Mouse (Mus musculus) forebrain, embryonic 10.5 days (tissue): Measurements from ENCODE around the gene Arl8a. TPM values are rescaled to one million over a fixed set of nuclear protein-coding genes. Genes with fewer than 3 reads are reported as not detected.
"Not testable (repeated sequence)": the region's sequence is repeated elsewhere in the genome, so short reads cannot be mapped to it uniquely, and the experiment has no call there.

Experiments used
- DNase-seq: peaks from one replicate; pipeline ENCODE4 v3.0.0-alpha.2; 2017; ENCODE audit warnings: low spot score; ENCODE audit errors: extremely low spot score
- H3K27ac ChIP-seq: fragments of 300-500 bp; sonication (generic); 2 replicates; pipeline ENCODE4 v1.5.1; 2016; ENCODE audit warnings: mild to moderate bottlenecking
- H3K27me3 ChIP-seq: fragments of 300-500 bp; sonication (generic); 2 replicates; pipeline ENCODE4 v1.6.1; 2016; ENCODE audit warnings: mild to moderate bottlenecking; ENCODE audit not compliant: poor library complexity, severe bottlenecking
- H3K36me3 ChIP-seq: fragments of 300-500 bp; sonication (generic); replicated peaks from 2 replicates; pipeline ENCODE4 v1.6.1; 2016; ENCODE audit warnings: mild to moderate bottlenecking, moderate library complexity
- H3K4me1 ChIP-seq: fragments of 300-500 bp; sonication (generic); 2 replicates; pipeline ENCODE4 v1.6.1; 2016
- H3K4me3 ChIP-seq: fragments of 300-500 bp; sonication (generic); 2 replicates; pipeline ENCODE4 v1.5.1; 2016; ENCODE audit warnings: mild to moderate bottlenecking, moderate library complexity
- H3K9me3 ChIP-seq: fragments of 300-500 bp; sonication (generic); 2 replicates; pipeline ENCODE4 v1.6.1; 2016; ENCODE audit warnings: mild to moderate bottlenecking, moderate library complexity
- WGBS: fragments of 180-500 bp; shearing (Covaris S2); methylation state at CpG from one replicate; pipeline ENCODE4 v1.1.7; 2016; 5-methylcytosine and 5-hydroxymethylcytosine counted together
- polyA plus RNA-seq: library from polyadenylated mRNA; unstranded; fragments of >200 nt; fragmentation: Nextera tagmentation; extraction: Ambion mirVana; gene quantifications from 2 replicates; pipeline ENCODE4 v1.2.1, GENCODE M21; 2016

The Arl8a gene
- polyA plus RNA-seq, result 37.6 and 39.2 TPM in 2 replicates

DNA sequence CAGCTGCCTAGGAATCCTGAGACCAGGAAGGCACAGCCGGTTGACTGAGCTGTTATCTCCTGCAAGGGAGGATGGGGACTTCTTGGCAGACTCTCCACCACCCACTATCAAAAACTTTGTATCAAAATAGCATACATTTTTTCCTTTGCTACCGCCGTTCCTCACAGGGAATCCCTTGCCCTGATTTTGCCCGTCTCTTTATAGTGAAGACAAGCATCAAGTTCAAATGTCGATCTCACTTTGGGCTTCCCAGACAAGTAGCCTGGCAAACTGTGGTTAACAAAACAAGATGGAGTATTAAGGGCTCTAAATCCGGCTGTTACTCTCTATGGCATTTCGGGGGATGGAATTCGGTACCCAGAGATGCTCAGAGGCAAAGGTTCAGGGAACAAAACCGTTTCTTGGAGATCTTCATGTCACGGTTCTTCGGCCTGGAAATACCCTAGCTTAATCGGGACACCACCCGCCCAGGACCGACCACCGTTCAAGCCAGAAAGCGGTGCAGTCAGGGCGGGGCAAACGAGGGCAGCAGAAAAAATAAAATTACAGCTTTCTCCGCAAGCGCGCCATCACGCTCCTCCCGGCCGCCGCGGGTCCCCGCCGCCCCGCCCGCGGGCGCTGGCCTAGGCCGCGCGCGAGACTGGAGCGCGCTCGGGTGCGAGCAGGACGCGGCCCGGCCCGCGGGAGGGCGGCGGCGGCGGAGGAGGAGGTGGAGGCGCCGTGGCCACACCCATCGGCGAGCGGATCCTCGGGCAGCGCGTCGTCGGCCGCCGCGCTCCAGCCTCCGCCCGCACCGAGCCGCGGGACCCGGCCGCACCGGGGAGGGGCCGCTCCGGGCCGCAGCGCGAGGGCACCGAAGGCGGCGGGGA lies at the start of gene Arl8a:
TSS of gene Arl8a (plus strand) at position 748 of the 869 bp plus-strand sequence.
- peaks cover 28% of the 10 kb centered on the region for H3K4me1 ChIP-seq
- no peaks in the 10 kb centered on the region for H3K9me3 ChIP-seq
- H3K27me3 ChIP-seq, result peaks cover 35% of the 10 kb centered on the region
- peaks cover 7% of the 10 kb centered on the region for H3K36me3 ChIP-seq
- peak within 1 kb of the TSS; percentile 92 for H3K27ac ChIP-seq
- WGBS, result under 1% methylated on average over 78 of the region's 78 CpGs
- DNase-seq, result peak; percentile 73
- peak within 1 kb of the TSS; percentile 96 for H3K4me3 ChIP-seq

DNA sequence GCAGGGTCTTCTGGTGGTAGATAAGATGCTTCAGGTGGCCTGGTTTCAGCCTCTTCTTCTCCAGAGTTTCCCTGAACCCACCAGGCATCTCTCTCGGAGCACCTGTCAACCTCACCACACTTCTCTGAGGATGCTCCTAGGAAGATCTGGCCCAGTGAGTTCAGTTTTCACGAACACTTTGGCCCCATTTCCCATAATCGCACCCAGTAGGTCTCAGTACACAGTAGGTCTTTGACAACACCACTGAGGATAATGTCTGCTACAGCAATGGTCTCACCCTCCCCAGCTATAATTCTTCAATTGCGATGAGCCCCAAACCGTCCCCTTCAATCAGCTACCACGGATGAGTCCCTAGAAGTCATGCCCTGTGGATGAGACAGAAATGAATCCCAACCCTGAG lies 49.2 kb upstream of the Arl8a start:
- Histone ChIP-seq H3K27me3 (peaks cover 40% of the 10 kb centered on the region), H3K4me3 (no peak overlapping the region), H3K36me3 (no peaks in the 10 kb centered on the region), H3K27ac (no peak overlapping the region), H3K4me1 (0 out of 2 replicates have a peak, but pooled peaks cover 3% of the 10 kb centered on the region), H3K9me3 (no peaks in the 10 kb centered on the region)
- whole genome bisulfite sequencing, result 93% methylated on average over 6 of the region's 6 CpGs
- no peak for DNase-seq

DNA sequence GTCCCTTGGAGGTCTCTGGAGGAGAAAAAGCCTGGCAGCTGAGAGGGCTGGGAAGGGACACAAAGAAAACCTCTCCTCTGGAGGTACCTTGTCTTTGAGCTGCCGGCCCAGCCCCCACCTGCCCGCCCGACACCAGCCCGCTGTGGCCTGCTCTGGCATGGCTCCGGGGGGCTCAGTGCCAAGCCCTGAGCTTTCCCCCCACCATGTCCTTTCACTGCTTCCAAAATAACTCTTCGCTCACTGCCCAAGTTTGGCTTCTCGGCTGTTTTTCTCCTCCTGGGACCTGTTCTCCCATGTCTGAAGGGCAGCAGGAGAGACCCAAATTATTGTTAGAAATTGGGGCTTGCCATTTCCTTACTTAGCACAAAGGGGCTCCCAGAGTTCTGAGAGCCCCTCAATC lies 48.2 kb upstream of the Arl8a start:
- 87% methylated on average over 7 of the region's 7 CpGs for WGBS

DNA sequence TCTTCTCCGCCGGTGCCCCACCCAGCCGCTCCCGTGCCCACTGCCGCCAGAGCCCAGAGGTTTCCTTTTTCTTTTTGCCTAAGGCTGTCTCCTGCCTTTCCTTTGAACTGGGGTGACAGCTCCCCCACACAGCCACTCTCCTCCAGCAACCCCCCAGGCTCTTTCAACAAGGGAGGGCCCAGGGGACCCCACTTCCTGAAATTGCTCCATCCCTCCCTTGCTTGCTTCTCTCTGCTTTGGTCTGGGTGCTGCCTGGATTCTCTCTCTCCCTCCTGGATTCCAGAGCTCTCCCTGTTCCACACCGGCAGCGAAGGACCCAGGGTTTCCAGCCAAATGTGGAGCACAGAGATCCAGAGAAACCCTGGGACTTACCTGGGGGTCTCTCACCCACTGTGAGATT lies 46.2 kb upstream of the Arl8a start:
- Histone ChIP-seq H3K9me3 (no peaks in the 10 kb centered on the region), H3K27ac (no peak overlapping the region), H3K36me3 (no peaks in the 10 kb centered on the region), H3K4me1 (peaks cover 9% of the 10 kb centered on the region), H3K4me3 (no peak overlapping the region), H3K27me3 (peaks cover 70% of the 10 kb centered on the region)
- no peak for DNase-seq
- WGBS, result 65% methylated on average over 7 of the region's 7 CpGs

More for the DNA sequence above, 48.2 kb upstream of the Arl8a start:
- H3K9me3 ChIP-seq, result no peaks in the 10 kb centered on the region
- no peak overlapping the region for H3K4me3 ChIP-seq
- DNase-seq, result no peak
- 0 out of 2 replicates have a peak, but pooled peaks cover 3% of the 10 kb centered on the region for H3K4me1 ChIP-seq
- no peaks in the 10 kb centered on the region for H3K36me3 ChIP-seq
- H3K27ac ChIP-seq, result no peak overlapping the region
- peaks cover 50% of the 10 kb centered on the region for H3K27me3 ChIP-seq

DNA sequence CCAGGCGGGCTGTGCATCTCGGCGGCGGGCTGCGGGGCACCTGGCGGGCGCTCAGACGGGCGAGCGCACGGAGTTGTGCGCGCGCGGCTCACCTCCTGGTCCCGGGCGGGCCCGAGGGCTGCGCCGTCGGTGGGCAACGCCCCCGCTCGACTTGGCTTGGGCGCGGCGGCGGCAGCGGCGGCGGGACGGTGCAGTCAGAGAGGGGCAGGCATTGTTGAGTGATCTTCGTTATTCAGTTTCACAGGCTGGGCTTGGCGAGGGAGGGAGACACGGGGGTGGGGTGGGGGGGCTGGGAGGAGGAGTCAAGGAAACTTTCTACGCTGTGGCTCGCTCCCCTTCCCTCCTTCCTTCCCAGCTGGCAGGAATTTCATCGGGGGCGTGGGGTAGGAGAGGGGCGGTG lies 41.5 kb upstream of the Arl8a start, which contains the start of gene Lgr6:
TSS of gene Lgr6 (minus strand) at position 153 of the 400 bp plus-strand sequence.
- no peaks in the 10 kb centered on the region for H3K9me3 ChIP-seq
- WGBS, result under 1% methylated on average over 40 of the region's 40 CpGs
- peaks cover 19% of the 10 kb centered on the region for H3K4me1 ChIP-seq
- H3K36me3 ChIP-seq, result no peaks in the 10 kb centered on the region
- H3K27ac ChIP-seq, result no peak within 1 kb of the TSS
- H3K27me3 ChIP-seq, result peaks cover 89% of the 10 kb centered on the region
- no peak for DNase-seq
- peak within 1 kb of the TSS; percentile 51 for H3K4me3 ChIP-seq

DNA sequence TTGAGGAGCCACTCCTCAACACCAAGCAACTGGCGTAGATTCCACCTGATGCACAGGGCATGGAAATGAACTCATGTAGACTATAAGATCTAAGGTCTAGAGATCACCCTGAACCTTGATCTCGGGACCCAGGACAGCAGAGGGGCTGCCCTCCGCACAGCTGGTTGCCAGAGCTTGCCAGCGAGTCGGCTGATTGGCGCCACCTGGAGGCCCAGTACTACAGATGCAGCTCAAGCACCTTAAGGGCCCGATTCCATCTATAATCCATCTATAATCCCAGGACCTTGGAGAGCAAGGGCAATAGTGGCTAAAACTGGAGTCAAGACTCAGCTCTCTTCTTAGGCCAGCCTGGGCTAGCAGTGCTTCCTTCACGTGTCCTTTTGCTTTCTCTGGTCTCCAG lies 40.7 kb upstream of the Arl8a start:
- Histone ChIP-seq H3K36me3 (no peaks in the 10 kb centered on the region), H3K9me3 (no peaks in the 10 kb centered on the region), H3K27ac (no peak overlapping the region), H3K27me3 (peaks cover 86% of the 10 kb centered on the region), H3K4me3 (peak overlapping the region; percentile 51), H3K4me1 (peaks cover 19% of the 10 kb centered on the region)
- WGBS, result 3% methylated on average over 8 of the region's 8 CpGs
- DNase-seq, result peak; percentile 62

DNA sequence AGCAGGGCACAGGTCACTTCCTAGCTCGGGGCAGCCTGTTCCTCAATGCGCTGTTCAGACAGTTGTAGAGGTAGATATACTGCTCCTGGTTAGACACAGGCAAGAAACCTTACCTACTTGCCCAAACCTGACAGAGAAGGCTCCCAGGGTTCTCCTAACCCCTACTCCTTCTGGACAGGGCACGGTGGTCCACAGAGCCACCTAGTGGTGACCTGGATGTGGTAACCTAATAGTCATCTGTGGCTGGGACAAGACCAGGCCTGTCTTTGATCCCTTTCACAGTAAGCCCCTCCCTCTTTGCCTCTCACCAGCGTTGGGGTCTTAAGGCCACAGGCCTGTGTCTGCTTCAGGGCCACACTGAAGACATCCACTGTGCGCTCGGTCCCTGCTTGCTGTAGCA lies 38.0 kb upstream of the Arl8a start:
- Histone ChIP-seq H3K4me3 (no peak overlapping the region), H3K36me3 (no peaks in the 10 kb centered on the region), H3K27me3 (peaks cover 69% of the 10 kb centered on the region), H3K4me1 (peaks cover 23% of the 10 kb centered on the region), H3K27ac (no peak overlapping the region), H3K9me3 (no peaks in the 10 kb centered on the region)
- peak; percentile 41 for DNase-seq
- 39% methylated on average over 6 of the region's 6 CpGs for WGBS

DNA sequence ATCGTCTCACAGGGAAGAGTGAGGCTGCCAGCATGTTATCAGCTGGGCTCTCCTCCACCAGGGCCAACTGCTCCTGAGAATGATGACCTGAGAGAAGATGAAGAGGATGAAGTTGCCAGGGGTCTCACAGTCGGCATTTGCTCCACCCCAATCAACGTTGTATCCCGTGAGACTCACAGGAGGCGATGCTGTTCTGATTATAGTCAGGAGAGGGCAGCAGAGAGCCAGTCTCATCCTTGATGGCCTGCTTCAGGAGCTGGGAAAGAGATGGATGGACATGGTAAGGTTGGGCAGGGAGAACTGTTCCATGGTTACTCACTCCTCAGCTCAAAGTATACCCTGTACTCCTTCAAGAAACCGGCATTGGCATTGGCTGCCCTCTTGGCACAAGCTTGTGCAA lies 36.5 kb upstream of the Arl8a start:
- Histone ChIP-seq H3K9me3 (no peaks in the 10 kb centered on the region), H3K4me1 (peaks cover 18% of the 10 kb centered on the region), H3K4me3 (no peak overlapping the region), H3K27ac (no peak overlapping the region), H3K27me3 (peaks cover 54% of the 10 kb centered on the region), H3K36me3 (no peaks in the 10 kb centered on the region)
- 22% methylated on average over 6 of the region's 6 CpGs for WGBS
- peak; percentile 67 for DNase-seq

DNA sequence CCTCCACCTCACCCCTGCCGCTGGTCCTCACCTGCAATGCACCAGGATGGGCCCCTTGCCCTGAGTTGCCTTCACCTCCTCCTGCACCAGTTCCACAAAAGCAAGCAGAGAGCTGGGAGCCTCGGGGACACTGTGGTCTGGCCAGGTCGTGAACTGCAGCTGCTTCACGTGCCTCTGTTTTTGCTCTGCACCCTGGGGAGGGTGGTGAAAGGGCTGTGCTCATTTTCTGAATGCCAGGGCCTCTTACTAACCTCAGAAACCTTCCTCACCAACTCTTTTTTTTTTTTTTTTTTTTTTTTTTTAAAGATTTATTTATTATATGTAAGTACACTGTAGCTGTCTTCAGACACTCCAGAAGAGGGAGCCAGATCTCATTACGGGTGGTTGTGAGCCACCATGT lies 35.4 kb upstream of the Arl8a start:
- H3K9me3 ChIP-seq, DNase-seq, H3K27ac ChIP-seq, H3K36me3 ChIP-seq, H3K4me3 ChIP-seq, H3K4me1 ChIP-seq: not testable (repeated sequence)
- peaks cover 42% of the 10 kb centered on the region for H3K27me3 ChIP-seq
- 63% methylated on average over 5 of the region's 5 CpGs for WGBS

DNA sequence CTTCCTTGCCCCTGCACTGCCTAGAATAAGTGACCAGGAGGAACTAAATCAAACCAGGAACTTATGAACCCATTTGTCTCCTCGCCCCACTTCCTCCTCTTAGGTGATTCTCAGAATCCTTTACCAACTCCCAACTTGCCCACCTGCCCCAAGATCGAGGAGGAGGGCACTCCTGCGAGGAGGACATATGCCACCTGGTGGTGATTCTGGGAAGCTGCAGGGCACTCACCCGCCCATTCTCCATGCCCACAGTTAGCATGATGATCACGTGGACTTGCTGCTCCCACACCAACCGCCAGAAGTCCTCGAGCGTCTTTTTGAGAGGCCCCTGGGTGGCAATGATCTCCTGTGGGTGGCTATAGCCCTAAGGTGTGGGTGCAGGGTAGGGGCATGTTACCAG lies 34.0 kb upstream of the Arl8a start:
- H3K9me3 ChIP-seq, result no peaks in the 10 kb centered on the region
- no peaks in the 10 kb centered on the region for H3K36me3 ChIP-seq
- peaks cover 9% of the 10 kb centered on the region for H3K4me1 ChIP-seq
- H3K27ac ChIP-seq, result no peak overlapping the region
- peak; percentile 62 for DNase-seq
- H3K27me3 ChIP-seq, result peaks cover 28% of the 10 kb centered on the region
- WGBS, result 12% methylated on average over 8 of the region's 8 CpGs
- no peak overlapping the region for H3K4me3 ChIP-seq

DNA sequence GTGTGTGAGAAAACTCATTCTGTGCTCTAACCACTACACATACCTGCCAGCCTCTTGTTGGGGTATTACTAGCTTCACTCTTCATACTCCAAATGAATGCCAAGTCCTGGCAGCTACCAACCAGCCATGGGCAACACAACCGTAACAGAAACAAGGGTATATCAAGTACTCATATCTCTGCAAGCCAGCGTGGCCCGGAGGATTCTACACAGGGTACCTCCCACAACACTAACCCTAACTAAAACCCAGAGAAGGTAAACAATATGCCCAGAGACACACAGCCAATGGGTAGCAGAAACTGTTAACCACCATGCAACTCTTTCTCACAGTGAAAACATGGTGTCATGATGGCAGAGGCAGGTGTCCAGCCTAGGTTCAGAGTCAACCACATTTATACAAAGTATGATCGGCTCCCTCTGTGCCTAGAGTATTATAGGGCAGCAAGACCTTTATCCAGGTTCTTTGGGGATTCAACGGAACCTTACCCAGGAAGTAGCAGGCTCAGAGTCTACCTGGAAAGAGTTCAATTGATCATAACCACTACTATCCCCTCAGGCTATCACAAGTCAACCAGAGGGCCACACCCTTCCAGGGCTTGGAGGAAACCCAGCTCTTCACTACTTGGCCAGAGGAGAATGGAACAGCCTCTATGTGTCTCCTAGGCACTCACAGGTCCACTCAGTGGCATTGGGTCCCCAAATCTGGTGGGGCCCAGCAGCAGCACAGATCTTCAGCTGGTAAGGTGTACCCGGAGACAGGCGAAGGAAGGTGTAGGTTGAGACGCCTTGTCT lies 21.9 kb upstream of the Arl8a start:
- Histone ChIP-seq H3K4me1 (peaks cover 37% of the 10 kb centered on the region), H3K36me3 (no peaks in the 10 kb centered on the region), H3K27ac (no peak overlapping the region), H3K4me3 (no peak overlapping the region), H3K27me3 (peaks cover 28% of the 10 kb centered on the region), H3K9me3 (no peaks in the 10 kb centered on the region)
- 93% methylated on average over 8 of the region's 8 CpGs for WGBS
- no peak for DNase-seq

DNA sequence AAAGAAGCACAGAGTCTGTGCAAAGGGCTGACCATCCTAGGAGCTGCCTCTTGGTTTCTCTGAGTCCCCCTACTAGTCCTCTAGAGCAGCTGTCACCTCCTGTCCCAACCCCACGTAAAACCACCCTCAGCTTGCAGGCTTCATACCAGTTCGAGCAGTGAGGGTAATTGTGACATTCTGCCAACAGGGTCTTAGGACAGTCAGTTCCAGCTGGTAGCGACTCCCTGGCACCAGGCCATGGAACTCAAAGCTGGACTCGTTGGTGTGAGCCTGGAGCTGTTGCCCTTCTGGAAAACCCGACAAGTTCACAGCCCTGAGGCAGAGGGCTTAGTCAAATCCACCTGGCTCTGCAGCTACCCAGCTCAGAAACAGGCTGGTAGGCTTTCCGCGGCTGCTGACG lies 20.6 kb upstream of the Arl8a start:
- 79% methylated on average over 8 of the region's 8 CpGs for WGBS
- peaks cover 44% of the 10 kb centered on the region for H3K4me1 ChIP-seq
- H3K36me3 ChIP-seq, result no peaks in the 10 kb centered on the region
- peak overlapping the region; percentile 66 for H3K27ac ChIP-seq
- peaks cover 31% of the 10 kb centered on the region for H3K27me3 ChIP-seq
- no peaks in the 10 kb centered on the region for H3K9me3 ChIP-seq
- H3K4me3 ChIP-seq, result no peak overlapping the region
- DNase-seq, result no peak
